Mouse (Mus musculus): Measurements from ENCODE around the gene Spef1. TPM values are rescaled to one million over a fixed set of nuclear protein-coding genes. Genes with fewer than 3 reads are reported as not detected.
A peak's percentile ranks its signal among the peaks of the same experiment; 100 is the strongest.

Gene Spef1
- total RNA-seq, 2 experiments from 2014 or later: 16.2 to 18.0 TPM

DNA sequence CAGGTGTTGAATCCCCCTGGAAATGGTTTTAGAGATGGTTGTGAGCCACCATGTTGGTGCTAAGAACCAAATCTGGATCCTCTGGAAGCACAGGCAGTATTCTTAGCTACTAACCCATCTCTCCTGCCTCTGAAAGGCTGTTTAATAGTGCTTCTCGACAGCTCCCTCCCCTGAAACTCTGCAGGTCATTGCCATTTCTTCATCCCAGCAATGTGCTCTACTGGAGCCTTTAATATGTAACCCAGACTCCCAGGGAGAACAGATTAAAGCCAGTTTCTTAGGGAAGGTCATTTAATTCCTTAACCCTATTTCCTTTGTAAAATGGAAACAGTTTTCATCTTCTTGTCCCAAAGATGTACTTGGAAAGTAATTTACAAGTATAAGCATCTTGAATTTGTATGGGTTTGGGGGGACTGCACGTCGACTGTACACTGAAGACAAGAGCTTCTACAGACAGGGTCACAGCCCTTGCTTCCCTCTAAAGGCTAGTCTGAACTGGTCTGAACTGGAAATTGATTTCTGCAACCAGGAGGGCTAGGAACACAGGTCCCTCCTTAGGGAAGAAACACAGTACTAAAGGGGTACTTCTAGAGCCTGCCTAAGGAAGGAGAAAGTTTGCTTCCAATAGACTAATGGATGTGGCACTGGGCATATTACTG, 11.7 kb downstream of the Spef1 start:
- DNase-seq (ENCODE audit: low spot score in 2 of 2): no peak

GRCm38 (mm10) chr2:131174700-131175099, 12.4 kb downstream of the Spef1 start:
- peak; percentile 59 to 86 for DNase-seq (ENCODE audit: low spot score in 2 of 2)

DNA sequence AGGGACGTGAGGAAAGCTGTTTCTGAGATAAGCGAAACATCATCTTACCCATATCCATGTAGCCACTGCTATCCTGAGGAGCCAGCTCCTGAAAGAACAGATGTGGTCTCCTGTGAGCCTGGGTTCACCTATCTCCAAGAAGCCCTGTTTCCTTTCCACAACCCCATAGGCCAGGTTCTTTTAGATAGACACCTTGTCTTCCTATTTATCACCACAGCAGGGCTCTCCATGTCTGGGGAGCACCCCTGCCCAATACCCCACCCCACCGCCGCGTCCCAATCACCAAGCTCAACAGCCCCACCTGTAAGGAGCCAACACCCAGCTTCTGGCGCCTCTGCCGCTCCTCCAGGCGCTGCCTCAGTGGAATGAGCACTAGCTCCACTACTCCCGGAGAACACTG, 14.8 kb downstream of the Spef1 start:
- no peak for DNase-seq (ENCODE audit: low spot score in 2 of 2)

DNA sequence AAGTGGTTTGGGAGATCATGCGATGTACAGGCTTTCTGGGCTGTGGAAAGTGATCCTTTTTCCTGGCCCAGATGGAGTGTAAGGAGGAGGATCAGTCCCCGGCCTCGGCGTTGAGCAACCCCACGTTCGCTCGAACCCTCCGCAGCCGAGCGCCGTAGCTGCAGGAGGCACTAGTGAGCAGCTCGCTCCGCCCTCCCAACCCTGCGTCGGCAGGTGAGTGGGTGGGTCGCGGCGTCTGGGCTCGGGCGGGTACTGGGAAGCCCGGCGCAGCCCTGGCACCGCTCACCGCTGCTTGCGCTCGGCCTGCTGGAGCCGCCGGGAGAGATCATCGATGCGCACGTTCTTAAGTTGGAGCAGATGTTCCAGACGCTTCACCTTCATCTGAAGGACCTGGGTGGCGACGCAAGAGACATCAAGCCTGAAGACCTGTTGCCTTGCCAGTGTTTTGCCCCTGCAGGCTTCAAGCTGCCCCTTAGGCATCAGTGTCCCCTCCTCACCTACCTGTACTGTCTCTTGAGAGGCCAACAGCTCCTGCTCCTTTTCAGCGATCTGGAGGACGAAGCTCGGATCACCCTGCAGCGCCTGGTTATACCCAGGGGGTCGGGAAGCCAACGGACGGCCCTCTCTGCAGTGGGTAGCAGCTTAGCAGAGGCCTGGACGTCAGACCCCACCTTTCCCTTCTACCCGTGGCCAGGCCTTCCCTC, 15.5 kb downstream of the Spef1 start:
- peak; percentile 64 for DNase-seq (ENCODE audit: low spot score in 2 of 2)

GRCm38 (mm10) chr2:131170936-131171335, 16.1 kb downstream of the Spef1 start:
- no peak for DNase-seq (ENCODE audit: low spot score in 2 of 2)

GRCm38 (mm10) chr2:131168914-131169313, 18.2 kb downstream of the Spef1 start:
- DNase-seq (ENCODE audit: low spot score in 2 of 2): no peak

DNA sequence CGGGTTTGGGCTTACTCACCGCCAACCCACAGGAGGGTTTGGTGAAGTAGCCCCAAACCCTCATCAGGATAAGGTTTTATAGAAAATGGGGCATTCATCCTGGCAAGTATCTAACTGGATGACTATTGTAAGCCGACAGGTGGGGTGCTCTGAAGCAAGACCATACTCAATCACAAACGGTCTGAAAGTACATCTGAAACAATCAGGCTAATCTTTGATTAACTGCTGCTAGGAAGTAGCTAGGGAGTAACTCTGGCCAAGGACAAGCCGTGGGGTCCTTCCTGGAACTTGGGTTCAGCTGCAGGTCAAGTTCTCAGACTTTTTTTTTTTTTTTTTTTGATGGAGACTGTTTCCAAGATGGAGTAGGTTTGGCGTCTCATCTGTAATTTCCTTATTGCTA, 19.1 kb downstream of the Spef1 start:
- no peak for DNase-seq (ENCODE audit: low spot score in 2 of 2)

GRCm38 (mm10) chr2:131166172-131166571, 20.9 kb downstream of the Spef1 start:
- no peak for DNase-seq (ENCODE audit: low spot score in 2 of 2)

GRCm38 (mm10) chr2:131163924-131164323, 23.2 kb downstream of the Spef1 start:
- no peak for DNase-seq (ENCODE audit: low spot score in 2 of 2)

DNA sequence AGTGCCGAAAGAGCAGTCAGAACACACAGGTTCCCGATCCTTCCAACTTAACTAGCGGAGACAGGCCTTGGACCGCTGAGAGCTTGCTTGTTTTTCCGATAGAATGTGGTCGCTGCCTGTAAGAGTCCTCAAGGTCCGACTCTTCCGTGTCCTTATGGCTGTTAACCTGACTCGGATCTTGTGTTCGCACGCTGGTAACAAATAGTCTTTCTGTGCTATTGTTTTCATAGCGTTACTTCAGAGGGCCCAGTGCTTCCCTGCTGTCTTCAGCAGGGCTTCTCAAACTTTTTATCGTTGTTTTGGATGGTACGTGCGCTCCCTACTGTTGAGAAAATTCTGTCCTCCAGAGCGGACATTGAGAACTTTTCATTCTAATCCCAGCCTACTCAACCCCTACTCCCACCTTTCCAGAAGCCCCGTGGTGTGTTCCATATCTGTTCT, 26.4 kb downstream of the Spef1 start:
- DNase-seq (ENCODE audit: low spot score in 2 of 2): peak in 1 of 2 experiments; percentile 54

DNA sequence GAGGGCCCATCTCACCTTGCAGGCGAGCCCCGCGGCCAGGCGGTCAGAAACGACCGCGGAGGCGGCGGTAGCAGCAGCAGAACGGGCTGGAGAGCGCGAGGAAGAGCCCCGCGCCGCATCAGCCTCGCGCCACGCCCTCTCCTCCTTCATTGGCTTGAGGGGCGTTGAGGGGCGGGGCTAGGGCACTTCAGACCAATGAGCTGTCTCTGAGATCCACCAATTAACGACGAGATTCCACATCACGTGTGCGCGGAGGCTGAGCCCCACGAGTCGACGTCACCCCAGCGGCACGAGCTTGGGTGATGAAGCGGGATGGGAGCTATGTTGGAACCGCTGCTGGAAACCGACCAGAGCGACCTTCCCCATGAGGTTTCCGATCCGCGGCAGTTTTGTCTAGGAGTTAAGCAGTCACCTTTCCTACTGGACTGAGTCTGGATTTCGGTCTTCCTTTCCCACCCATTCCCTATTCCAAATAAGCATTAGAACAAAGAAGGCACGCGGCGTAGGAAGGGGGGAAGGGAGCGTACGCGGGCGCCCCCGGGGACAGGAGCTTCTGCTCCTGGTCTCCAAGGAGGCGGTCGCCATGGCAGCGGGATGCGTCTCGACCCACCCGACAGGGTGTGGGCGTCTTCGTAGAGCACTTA, 27.0 kb downstream of the Spef1 start, which contains the start of gene 1700037H04Rik:
TSS of gene 1700037H04Rik (minus strand) at position 144 of the 644 bp plus-strand sequence.
- peak; percentile 94 to 98 for DNase-seq (ENCODE audit: low spot score in 2 of 2)

- no peak for DNase-seq (ENCODE audit: low spot score in 2 of 2)
Measured at GRCm38 (mm10) chr2:131159491-131159910, 27.6 kb downstream of the Spef1 start.

- no peak for DNase-seq (ENCODE audit: low spot score in 2 of 2)
Measured at GRCm38 (mm10) chr2:131156987-131157386, 30.1 kb downstream of the Spef1 start.

GRCm38 (mm10) chr2:131154036-131154435, 33.0 kb downstream of the Spef1 start:
- no peak for DNase-seq (ENCODE audit: low spot score in 2 of 2)

GRCm38 (mm10) chr2:131152166-131152730, 34.8 kb downstream of the Spef1 start:
- no peak for DNase-seq (ENCODE audit: low spot score in 2 of 2)

DNA sequence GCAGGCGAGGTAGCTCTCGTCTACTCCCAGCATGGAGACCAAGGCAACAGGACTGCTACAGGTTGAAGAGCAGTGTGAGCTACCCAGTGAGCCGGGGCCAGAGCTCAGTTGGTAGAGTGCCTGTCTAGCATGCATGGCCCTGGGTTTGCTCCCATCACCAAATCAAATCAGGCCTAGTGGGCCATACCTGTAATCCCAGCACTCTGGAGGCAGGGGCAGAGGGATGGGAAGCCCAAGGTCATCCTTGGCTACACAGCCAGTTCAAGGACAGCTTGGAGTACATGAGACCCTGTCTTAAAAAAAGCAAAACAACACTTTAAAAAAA, 37.9 kb downstream of the Spef1 start:
- DNase-seq (ENCODE audit: low spot score in 2 of 2): no peak

GRCm38 (mm10) chr2:131148353-131149253, 38.5 kb downstream of the Spef1 start:
- no peak for DNase-seq (ENCODE audit: low spot score in 2 of 2)

DNA sequence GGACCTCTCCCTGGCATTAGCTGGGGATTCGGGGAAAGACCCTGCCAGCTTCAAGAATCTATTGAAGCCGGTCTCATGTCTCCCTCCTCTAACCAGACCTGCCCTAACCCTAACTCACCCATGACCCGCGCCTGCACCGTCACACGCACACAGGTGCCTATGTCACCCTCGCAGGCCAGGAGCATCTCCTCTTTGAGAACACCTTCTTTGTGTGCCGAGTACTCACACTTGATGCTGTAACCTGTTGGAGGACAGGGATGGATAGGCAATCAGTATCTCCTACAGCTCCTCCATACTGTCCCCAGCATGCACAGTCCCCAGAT, 40.1 kb downstream of the Spef1 start:
- no peak for DNase-seq (ENCODE audit: low spot score in 2 of 2)

DNA sequence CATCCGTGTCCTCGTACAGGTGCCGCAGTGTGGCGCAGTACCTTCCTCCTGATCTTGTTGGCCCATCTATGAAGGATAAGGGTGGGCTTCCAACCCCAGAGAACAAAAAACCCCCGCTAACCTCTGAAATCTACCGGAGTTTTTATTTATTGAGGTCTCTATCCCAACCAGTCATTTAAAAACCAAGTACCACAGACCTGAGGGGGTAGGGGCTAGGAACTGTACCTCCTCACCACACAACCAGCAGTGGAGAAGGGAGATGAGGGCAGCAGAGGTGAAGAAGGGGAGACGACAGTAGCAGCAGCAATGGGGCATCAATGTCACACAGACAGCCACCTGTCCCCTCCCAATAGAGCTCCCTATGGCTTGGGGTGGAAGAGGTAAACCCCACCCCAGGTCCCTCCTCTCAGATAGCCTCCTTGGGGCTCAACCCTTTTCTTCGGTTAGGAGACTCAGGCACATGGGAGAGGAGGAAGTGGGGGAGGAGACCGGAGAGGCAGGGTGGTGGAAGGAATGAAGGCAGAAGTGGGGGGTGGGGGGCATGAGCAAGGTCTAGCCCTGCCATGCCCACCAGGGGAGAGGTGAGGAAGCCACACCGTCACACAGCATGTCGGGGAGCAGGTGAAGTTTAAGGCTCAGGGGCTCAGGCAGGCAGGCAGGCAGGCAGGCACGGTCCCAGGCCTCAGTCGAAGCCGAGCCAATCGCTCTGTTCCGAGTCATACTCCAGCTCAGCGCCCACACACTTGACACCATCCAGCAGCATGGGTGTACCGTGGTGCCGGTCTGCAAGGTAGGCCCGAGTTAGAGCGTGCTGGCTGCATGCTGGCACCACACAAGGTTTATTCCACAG, 40.7 kb downstream of the Spef1 start:
- DNase-seq (ENCODE audit: low spot score in 2 of 2): no peak

DNA sequence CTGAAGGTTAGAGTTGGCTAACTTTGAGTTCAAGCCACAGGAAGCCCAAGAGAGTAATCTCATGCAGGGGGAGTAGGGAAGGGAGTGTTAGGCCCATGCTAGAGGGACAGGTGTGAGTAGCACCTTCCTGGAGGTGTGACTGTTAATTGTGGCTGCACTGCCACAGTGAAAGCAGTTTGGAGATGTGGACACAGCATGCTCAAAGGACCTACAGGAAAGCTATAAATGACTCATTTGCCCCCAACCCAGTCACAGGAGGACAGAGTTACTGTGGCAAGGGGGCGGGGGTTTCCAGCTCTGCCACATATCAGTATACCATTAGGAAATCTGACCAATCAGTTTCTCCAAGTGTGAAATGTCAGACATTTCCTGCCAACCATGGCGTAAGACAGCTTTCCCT, 41.5 kb downstream of the Spef1 start:
- DNase-seq (ENCODE audit: low spot score in 2 of 2): no peak

All from layer of hippocampus, postnatal 14 days (tissue).